Mouse (Mus musculus): Measurements from ENCODE around the gene Apeh.

DNA sequence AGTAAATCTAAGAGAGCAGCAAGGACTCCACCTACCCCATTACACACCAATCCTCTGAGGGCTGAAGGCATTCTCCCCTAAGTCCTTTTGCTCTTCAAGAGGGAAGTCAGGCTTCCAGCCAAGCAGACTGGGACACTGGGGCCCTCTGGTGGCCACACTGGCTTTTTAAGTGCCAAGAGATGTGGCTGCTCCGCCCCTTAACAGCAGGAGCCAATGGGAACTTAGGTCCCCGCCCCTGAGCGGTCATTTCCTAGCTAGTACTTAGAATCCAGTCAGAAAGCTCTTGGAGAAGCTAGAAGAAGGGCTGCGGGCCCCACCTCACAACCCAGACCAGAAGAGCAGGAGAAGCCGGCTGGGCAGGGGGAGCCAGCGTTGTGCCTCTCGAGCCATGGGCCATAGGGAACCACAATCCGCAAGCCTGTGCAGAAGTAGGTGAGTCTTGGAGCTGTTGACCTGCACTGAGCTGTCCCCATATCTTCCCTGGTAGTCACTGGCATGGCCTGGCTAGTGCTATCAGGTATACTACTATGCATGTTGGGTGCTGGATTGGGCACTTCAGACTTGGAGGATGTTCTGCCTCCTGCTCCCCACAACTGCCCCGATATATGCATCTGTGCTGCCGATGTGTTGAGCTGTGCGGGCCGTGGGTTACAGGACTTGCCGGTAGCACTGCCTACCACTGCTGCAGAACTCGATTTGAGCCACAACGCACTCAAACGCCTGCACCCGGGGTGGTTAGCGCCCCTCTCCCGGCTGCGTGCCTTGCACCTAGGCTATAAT is 41.3 kb downstream of the Apeh start, which contains the start of gene Amigo3:
- TF ChIP-seq USF1 (IDR thresholded peaks at IDR 0.05; ENCODE audit: low read depth) (no peak), POLR2A (IDR thresholded peaks at IDR 0.05; ENCODE audit: insufficient read length, low read depth) (peak; percentile 20), E2F4 (IDR thresholded peaks at IDR 0.05; ENCODE audit: insufficient read depth) (no peak), MAX (IDR thresholded peaks at IDR 0.05; ENCODE audit: low read depth) (no peak)

Data from myocyte (in vitro differentiated cells).